Mouse (Mus musculus) gonadal fat pad, adult 2 months (tissue): ENCODE results near the gene Ppp1r9a. TPM values are rescaled to one million over a fixed set of nuclear protein-coding genes. Genes with fewer than 3 reads are reported as not detected.
A peak's percentile ranks its signal among the peaks of the same experiment; 100 is the strongest.

Experiments used
- DNase-seq: peaks from one replicate; pipeline ENCODE4 v3.0.0-alpha.2; 2012; ENCODE audit warnings: low read depth
- polyA plus RNA-seq: library from polyadenylated mRNA; depleted of rRNA; stranded (reverse); fragments of >200 nt; gene quantifications from 2 replicates; pipeline ENCODE4 v1.2.3, GENCODE M21; 2012

The Ppp1r9a gene
- polyA plus RNA-seq, 1 experiment = 4.3 TPM

DNA sequence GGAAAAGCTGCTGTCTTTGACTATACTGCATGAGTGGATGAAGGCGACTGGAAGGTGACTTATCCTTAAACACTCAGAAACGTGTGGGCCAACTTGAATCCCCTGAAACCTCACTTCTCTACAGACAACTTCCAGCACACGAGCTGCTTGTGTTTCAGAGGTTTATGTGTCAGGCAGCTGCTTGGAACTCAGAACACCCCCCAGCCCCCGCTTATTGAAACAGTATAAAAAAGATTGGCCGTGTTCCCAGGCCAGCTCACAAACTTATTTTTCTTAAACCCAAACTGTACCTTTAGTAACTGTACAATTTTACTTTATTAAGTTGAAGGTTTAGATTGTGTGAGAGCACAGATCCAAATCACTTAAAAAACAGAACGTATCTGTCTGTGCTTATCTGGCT lies 53.9 kb downstream of the Ppp1r9a start:
- DNase-seq = no peak

DNA sequence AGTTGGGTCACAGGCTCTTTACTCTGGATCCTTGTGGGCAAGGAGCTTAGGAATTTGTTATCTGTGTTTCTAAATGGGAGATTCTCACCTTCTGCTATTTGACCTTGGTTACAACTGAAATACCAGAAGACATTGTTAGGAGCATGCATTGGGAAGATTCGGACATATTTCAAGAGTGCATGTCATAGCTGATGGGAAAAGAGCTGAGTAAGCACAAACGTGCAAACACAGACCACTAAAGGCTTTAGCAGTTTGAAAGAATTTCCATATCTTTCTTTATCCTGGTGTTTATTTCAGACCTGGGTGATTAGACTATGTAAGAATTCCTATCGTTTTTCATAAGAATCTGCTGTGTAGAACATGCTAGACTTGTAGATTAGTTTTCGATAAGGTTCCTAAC lies 59.5 kb downstream of the Ppp1r9a start:
- DNase-seq = no peak

DNA sequence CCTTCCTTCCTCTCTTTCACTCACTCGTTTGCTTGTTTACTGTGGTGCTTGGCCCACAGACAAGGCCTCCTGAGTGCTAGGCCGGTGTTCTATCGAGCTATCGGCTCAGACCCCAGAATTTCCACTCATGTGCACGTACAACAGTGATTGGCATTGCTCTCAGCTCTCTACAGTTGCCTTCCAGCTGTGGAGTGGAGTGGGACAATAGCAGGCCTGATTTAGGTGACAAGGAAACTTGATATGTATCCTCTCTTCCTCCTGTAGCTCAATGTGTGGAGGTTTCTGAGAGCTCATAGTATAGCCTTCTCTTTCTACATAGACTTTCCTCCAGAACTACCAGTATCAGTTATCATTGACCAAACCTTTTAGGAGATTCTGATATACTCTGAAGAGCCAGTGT lies 60.3 kb downstream of the Ppp1r9a start:
- no peak for DNase-seq

DNA sequence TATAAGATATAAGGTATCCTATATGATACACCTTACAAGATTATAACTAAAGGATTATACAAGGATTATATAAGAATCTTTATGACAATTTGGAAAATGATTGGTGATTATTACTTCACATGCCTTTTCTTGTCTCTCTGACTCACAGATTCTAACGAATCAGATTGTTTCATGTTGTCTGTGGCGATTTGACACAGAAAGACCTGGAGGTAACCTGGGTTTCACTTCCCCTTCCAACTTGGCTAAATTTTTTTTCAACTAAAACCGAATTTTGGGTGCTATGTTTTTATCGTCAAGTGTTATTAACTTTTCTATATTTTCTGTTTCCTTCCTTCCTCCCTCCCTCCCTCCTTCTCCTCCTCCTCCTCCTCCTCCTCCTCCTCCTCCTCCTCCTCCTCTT lies 64.5 kb downstream of the Ppp1r9a start:
- DNase-seq = no peak

DNA sequence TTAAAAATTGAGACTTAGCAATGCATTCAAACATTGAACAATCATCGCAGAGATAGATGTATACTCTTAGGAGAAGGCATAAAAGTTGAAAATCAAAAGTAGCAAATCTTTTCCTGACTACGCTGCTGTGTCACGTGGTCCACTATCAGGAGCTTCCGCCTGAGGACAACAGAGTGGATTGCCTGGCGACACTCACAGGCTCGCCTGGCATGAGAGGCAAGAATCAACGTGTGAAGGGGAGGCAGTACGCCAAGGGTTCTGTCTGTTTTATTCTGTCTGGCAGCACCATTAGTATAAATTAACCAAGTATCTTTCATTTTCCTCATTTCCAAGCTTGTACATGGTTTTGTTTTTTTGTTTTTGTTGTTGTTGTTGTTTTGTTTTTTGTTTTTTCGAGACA lies 68.5 kb downstream of the Ppp1r9a start:
- DNase-seq = no peak

DNA sequence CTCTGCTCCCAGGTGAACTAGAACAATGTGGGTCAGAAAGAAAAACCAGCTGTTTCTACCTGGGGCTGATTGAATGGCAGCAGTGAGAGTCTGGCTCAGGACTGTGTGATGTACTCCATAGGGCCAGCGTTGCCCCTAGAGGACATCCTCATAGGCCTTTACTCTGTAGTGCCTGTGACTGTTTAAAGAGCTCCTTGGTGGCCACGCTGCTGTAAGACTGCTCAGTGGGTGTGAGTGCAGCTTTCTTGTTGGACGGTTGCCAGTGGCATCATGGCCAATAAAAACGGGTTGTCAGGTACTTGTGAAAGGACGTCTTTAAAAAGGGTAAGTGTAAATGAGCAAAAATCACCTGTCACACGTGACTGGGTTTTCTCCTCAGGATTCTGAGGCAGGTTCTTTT lies 70.1 kb downstream of the Ppp1r9a start:
- DNase-seq = peak; percentile 76

DNA sequence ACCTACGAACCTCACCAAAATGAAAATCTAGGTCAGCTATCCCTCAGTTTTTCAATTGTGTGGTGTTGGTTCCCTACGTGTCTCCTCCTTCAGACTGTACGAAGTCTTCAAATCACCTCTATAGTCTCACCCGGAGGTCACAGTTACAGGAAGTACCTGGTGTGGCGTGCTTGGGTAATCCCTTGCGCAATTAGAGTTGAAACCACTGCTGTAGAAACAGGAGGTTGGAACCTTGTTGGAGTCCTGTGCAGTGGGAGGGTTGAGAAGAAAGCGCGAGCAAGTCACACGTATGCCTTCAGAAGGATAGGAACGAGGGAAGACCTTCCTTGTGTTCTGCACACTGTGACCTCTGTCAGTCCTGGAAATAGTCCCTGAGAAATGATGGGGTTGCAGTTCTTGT lies 70.6 kb downstream of the Ppp1r9a start:
- peak; percentile 85 for DNase-seq

DNA sequence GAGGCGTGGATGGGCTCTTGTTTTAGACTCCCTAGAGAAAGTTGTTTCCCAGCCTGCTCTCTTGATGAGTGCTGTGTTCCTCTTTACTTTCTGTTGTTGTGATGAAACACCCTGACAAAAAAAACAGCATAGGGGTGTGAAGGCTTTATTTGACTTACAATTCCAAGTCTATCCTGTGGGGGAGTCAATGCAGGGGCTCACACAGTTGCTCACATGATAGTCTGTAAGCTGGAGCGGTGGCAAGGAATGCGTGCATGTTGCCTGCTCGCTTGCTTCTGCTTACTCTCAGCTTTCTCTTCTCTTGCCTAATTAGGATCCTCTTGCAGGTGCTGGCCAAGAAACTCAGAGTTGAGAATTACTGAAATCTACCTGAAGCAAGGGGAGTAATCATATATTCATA lies 74.8 kb downstream of the Ppp1r9a start:
- no peak for DNase-seq

DNA sequence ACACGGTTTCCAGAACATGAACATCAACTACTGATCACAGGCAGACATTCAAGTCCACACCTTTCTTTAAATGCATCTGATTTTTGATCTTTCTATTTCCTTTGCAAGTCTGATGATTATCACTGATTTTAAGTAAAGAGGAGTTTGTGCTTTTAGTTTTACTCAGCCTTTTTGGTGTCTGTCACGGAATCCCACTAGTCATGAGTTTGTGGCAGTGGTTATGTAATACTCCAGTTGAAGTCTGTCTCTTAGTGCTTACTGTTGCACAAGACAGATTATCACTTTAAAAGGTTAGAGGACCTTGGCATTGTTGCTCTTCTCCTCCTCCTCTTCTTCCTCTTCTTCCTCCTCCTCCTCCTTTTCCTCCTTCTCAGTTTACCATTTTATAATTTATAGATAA lies 75.5 kb downstream of the Ppp1r9a start:
- DNase-seq = no peak

DNA sequence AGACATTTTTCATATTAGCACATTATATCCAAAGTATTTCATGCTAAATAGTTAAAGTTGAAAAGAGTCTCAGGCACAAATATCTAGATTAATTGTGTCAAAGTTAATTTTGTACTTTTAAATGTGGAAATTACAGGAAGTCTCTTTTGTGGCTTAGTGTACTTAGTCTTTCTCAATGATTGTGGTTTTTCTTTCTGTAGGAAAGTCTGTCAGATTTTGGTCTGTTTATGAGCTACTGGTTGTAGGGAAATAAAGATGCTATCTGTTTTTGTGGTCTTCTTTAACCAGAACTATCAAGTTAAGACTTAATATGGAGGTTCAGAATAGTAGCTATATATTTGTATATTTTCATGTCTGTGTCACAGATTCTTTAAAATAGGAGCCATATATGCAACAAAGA lies 76.2 kb downstream of the Ppp1r9a start:
- DNase-seq = no peak

DNA sequence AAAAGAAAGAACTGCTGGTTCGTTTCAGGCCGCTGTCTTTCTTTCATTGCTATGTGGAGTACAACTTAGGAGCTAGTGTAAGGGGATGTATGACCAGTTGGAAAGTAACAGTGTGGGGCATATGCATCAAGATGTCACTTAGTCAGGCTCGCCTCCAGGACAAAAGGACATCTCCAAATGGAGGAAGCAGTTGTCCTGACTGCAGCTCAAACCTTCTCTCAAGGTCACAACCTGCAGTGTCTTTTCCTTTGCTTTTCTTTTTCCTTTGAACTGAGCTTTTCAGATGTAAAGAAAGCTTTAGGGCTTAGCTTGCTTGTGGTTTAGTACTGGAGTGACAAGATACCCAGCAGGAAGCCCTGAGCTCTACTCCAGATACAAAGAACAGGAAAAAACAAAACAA lies 77.4 kb downstream of the Ppp1r9a start:
- no peak for DNase-seq

DNA sequence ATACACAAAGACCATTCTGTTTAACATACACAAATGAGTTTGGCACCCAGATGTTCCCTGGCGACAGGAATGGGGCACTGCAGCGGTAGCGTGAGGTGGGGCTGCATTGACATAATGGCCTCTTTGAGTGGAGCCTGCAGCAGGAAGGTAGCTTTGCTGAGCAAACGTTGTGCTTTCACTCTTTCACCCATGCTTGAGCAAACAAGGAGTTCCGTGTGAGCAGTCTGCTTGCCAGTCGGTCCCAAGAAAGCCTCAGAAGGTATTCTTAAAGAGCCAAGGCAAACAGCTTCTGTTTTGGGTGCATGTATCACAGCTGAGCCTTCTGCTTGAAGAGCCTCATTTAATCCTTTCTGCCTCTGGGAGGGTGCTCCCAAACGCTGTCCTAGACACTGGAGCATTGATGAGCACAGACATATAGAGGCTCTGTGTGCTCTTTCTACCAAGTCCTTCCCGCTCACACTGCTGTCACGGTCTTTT lies 80.0 kb downstream of the Ppp1r9a start:
- no peak for DNase-seq

DNA sequence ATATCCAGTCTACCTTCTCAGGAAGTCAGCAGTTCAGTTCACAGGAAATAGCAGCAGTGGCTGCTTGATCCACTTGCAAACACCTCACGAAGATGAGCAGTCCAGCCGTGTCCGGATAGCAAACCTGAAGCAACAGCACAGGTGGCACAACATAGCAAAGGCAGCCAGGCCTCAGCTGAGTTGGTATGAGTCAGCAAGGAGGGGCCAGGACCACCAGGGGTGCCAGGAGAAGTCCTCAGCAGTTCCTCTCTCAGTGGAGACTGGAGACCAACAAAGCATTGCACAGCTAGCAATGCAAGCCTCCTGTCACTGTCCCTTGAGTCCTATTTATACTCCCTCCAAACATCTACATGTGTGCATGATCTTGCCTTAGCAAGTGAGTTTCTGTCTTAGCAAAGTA lies 83.0 kb downstream of the Ppp1r9a start:
- DNase-seq = no peak

DNA sequence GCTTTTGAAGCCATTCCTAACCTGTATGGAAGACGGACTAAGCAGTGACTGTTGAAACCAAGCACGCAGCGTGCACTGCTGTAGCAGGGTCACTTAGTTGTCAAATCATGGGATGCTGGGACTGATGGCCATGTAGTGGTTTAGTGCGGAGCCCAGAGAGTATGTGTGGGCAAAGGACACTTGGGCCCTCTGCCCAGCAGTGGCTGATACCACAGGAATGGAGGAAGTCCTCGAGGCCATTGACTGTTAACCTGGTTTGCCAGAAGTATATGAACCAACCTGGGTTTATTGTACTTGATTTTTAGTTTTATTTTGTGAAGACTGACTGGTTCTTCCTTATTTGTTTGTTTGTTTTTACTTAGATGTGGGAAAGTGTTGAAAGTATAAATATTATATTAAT lies 84.4 kb downstream of the Ppp1r9a start:
- no peak for DNase-seq

DNA sequence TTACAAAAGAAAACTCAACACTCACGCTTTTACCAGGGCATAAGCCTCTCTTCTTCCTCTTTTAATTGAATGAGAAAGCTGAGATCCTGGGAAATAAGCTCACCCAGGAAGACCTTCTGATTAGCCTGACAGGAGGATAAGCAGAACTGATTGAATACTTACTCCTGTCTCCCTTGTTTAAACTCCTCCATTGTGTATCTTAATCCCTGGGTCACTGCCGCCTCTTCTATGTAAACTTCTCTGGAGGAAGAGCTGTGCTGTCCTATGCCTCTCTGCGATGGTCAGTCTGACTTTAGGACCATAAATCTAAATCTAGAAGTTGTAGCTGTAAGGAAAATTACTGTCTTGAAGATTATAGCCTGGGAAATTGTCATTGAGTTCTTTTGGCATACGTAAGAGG lies 86.0 kb downstream of the Ppp1r9a start:
- DNase-seq = no peak

DNA sequence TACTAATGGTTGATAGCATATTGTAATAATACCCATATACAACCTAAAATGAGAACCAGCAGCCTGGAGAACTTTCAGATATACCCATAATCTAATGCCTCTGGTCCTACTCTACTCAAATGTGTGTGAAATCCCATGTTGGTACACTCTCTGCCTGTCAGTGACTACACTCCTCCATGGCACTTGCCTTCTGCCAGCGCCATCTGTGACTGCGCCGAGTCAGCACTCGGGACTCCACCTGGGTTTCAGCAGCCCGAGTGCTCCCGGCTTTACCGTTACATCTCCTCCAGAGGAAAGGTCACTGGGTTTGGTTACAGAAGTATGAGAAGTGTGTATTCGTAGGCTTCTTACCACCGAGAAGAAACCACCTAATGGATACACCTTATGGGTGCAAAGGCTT lies 89.6 kb downstream of the Ppp1r9a start:
- no peak for DNase-seq

DNA sequence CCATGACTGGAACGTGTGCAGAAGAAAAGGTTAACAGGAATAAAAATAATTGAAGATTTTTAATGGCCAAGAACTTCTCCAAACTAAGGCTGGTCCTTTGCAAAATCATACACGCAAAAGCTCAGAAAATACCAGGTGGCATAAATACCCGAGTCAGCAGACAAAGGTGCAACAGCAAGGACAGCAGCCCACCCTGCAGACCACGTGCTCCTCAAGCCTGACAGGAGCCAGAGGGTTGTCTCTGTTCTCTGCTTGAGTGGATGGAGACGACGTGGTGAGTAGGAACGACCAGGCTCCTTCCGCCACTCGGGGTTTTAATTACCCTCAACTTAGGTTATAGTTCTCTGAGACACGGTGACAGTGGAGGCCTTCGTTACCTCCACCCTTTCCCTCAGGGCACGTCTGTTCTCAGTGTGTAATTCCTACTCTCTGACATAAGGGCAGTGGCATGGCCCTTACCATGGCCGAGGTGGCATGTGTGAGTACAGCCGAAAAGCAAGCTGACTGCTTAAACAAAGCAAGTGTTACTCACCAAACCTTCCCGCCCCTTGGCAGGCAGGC lies 91.0 kb downstream of the Ppp1r9a start:
- DNase-seq = no peak

DNA sequence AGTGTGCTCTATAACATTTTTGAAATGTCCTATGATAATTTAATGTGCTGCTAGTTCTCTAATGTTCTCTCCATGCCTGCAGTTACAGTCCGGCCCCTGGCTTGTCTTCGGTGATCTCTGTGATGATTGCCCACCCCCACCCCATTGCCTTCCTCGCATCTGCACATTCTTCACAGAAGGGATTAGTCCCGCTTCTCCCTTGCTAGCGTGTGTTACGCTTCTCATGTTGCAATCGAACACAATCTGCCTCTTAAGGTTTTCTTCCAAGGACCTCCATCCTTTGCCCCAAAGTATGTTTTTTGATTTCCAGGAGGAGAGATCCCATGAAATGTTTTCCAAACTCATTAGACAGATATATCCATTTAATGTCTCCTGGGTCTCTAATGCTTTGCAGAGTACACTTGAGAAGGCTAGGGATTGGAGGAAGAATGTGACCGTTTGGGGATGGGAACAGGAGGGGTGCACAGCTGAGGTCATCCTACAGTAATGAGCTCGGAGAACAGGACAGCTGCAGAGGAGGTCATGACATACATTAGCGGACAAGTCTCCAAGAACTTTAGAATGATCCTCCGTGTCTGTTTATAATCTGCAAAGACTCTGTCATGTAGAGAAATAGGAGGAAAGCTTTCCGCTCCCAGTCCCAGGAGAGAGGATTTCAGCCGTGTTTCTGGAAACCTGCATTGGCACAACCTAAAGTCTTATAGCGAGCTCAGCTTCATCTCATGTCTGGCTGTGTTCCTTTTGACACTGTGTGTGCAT lies 91.6 kb downstream of the Ppp1r9a start:
- DNase-seq = no peak

DNA sequence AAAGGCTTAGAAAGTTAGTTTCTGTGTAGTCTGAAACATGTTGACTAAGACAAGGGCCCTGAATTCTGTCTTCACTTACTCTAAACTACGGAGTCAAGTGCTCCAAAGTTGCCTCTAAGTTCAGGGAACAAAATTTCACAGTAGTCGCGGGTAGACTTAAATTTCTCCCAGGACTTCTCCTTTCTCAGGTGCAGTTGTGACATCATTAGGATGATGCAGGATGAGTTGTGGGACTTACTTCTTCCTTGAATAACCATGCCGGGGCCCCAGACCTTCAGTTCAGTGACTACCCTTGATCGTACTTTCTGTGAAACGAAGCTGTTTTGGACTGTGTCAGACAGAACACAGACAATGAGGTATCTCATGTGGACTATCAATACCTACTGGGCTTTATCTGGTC lies 94.9 kb downstream of the Ppp1r9a start:
- DNase-seq = no peak

DNA sequence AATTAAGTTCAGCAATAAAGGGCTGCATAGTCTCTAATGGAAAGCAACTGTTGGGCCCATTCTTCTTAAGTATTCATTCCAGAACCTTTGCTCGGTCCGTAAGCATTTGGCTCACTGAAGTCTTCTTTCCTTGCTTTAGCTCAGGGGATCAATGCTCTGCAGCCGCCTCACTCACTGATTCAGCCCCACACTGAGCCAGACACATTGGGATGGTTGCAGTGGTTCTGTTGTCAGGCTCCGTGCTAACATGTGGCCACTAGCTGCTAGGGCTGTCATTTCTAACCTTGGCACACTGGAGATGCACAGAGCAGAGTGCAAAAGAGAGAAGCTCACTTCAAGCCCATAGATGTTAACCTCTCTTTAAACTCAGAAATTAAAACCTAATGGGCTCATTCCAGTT lies 96.2 kb downstream of the Ppp1r9a start:
- DNase-seq = no peak

DNA sequence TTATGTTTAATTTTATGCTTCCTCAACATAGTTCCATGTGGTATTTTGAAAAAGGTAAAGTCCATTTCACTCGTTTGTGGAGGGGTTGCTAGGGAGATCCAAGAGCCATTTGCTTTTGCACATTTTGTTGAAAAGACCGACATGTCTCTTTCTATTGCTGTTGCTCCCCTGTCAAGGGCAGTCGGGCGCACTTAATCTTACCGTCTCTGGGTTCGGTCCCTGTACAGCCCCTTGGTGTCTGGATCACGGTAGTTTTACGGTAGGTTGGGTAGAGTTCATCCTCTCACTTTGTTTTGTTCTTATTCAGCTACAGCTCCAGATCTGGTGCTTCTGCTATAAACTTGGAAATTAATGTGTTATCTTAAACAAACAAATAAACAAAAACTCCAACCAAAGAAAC lies 98.1 kb downstream of the Ppp1r9a start:
- DNase-seq = no peak

DNA sequence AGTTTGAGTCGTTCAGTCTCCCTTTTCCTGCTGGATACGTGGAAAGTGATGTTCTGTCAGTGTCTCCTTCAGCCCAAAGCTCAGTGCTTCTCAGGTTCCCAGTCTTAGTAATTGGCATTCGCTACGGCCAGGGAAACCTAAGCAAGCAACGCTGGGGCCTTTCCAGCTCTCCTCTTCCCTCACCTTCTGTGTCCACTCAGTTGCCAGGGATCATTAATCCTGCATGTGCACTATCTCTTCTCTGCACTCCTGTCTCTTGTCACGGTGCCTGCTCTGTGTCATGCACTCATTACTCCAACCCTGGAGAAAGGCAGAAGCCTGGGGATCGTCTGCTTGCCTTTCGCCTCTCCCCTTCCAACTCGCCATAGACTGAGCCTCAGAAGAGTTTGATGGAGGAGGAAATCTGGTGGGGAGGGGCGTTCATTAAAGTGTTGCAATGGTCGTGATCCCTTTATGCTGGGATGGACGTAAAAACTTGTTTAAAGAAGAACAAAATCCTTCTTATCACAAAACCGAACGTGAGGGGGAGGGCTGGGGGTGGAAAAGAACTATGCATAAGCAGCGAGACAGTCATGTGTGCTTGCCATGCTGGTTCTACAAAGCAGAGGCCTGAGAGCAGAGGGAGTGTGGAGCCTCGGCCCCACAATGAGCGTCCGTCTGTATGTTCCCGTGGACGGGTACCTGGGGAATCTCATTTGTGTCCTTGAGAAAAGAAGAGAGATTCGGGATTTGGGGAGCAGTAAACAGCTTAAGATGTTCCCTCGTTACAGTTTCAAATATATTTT lies 103.0 kb downstream of the Ppp1r9a start:
- DNase-seq = no peak
